Mouse (Mus musculus) gastrocnemius, postnatal 14 days (tissue): ENCODE data around the gene Acsl6. TPM values are rescaled to one million over a fixed set of nuclear protein-coding genes. Genes with fewer than 3 reads are reported as not detected.
"Not testable (repeated sequence)": the region's sequence is repeated elsewhere in the genome, so short reads cannot be mapped to it uniquely, and the experiment has no call there.

ENCODE experiments used
- DNase-seq: peaks from one replicate; pipeline ENCODE4 v3.0.0; 2021; ENCODE audit warnings: mixed read lengths
- intact Hi-C: fragments of 180-260 bp; cut with DNase I; formaldehyde crosslinking; loops from one replicate; pipeline ENCODE4 v1.15.1; 2025; ENCODE audit warnings: low total_unique reads
- long read RNA-seq, 2 experiments: library from polyadenylated mRNA; stranded (forward); transcript quantifications; one replicate each; pipeline ENCODE4 v2.0.0; 2021
- total RNA-seq, 2 experiments: library from RNA; stranded (reverse); gene quantifications; 2 replicates each; pipeline ENCODE4 v1.2.3; 2021

Acsl6 gene
- 10 to 100 TPM; 17.5 to 22.5 TPM for total RNA-seq
- long read RNA-seq, experiment 1, full-length matches to known transcripts: 13 of 24 reads
- long read RNA-seq, experiment 1, partial matches to known transcripts: 5 of 24 reads
- long read RNA-seq, experiment 1, other reads (novel, unspliced or antisense): 6 of 24 reads
- long read RNA-seq, experiment 2, full-length matches to known transcripts: 23 of 28 reads
- long read RNA-seq, experiment 2, partial matches to known transcripts: 3 of 28 reads
- long read RNA-seq, experiment 2, other reads (novel, unspliced or antisense): 2 of 28 reads

DNA sequence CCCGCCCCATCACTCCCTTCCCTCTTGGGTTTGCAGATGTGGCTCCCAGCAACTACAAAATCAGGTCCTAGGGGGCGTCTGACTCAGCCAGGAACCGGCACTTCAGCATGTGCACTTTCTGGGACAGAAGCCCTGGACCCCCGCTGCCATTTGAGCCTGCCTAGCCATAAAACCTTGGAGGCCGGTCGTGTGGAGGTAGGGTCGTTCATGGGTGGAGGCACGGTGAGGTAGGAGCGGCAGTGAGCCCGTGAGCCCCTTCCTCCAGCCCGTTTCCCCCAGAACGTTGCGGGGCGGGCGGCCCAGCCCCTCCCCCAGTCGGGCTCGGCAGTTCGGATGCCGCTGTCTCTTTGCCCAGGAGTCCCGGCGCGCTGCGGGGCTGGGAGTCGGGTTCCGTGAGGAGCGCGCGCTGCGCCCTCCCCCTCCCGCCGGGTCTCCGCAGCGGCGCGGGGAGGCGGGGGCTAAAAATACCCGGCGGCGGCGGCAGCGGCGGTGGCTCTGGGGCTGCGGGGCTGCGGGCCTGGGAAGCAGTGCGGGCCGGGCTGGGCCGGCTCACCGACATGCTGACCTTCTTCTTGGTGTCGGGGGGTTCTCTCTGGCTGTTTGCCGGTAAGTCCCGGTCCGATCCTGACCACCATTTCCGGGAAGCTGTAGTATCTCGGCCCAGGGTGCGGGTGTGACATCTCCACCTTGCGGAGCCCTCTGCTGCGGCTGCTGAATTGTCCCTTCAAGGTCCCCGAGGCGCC is at the start of gene Acsl6:
Gene Acsl6 (plus strand): TSS at position 71 of the 743 bp plus-strand sequence.
- peak; percentile 34 for DNase-seq
- intact Hi-C loops: loop anchor here (10.0 kb wide), 1 partner anchor 121 kb away; no protein-coding TSS in a partner anchor

GRCm38 (mm10) chr11:54254114-54254513 is 49.5 kb upstream of the Acsl6 start:
- intact Hi-C loops: loop anchor here (2.0 to 10.0 kb wide), 2 partner anchors 159 to 251 kb away; no protein-coding TSS in a partner anchor

GRCm38 (mm10) chr11:54256624-54257376 is 46.8 kb upstream of the Acsl6 start:
- intact Hi-C loops: loop anchor here (2.0 to 10.0 kb wide), 2 partner anchors 114 to 162 kb away; no protein-coding TSS in a partner anchor
- DNase-seq: peak; percentile 80

More at GRCm38 (mm10) chr11:54254114-54254513, 49.5 kb upstream of the Acsl6 start:
- DNase-seq: no peak

GRCm38 (mm10) chr11:54263405-54264031 is 40.1 kb upstream of the Acsl6 start:
- intact Hi-C loops: no loop called here
- no peak for DNase-seq

- intact Hi-C loops: no loop called here
- peak; percentile 28 for DNase-seq
Observed at GRCm38 (mm10) chr11:54264542-54264941, 39.1 kb upstream of the Acsl6 start.

DNA sequence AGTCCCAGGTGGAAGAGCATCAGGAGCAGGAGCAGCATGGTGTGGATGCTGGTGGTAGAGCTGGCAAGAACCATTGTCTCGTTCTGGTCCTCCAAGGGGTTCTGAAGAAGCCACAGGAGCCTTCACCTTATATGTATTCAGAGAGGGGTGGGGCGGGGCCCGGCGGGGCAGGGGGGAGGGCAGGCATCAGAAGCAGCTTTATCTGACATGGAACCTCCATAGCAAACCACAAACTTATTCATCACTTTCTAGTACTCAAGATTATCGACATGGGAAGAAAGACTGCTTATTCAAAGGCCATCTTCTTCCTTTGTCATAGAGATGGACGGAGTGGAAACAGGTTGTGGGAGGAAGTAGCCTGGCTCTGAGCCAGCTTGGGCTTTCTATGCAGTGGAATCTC is 36.4 kb upstream of the Acsl6 start, which contains the start of gene Il3:
Gene Il3 (minus strand): TSS at position 101 of the 400 bp plus-strand sequence.
- DNase-seq: no peak
- intact Hi-C loops: no loop called here

- intact Hi-C loops: no loop called here
- no peak for DNase-seq
Observed at GRCm38 (mm10) chr11:54269191-54269896, 34.3 kb upstream of the Acsl6 start.

DNA sequence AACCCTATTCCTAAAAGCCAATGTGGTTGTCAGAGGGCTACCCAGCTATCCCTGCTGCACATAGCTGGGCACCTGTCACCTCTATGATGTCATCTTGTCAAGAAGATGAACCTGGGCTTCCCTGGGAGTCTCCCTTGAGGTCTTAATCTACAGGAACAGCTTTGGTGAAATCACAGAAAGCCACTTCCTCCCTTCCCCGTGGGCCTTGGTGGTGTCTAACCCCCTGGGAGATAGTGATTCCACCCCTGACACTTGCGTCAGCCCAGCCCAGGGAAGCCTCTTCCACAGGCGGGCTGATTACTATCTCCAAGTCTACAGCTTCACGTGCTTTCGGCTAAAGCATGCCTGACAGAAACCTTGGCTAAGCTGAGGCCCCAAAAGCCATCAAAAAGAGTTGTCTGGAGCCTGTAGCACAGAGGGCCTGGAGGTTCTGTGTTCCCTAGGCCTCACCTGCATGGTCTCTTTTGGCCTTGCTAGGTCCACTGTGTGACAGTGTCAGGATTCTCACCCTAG is 32.1 kb upstream of the Acsl6 start:
- intact Hi-C loops: no loop called here
- DNase-seq: no peak

GRCm38 (mm10) chr11:54287821-54288453 is 15.7 kb upstream of the Acsl6 start:
- intact Hi-C loops: no loop called here
- no peak for DNase-seq

DNA sequence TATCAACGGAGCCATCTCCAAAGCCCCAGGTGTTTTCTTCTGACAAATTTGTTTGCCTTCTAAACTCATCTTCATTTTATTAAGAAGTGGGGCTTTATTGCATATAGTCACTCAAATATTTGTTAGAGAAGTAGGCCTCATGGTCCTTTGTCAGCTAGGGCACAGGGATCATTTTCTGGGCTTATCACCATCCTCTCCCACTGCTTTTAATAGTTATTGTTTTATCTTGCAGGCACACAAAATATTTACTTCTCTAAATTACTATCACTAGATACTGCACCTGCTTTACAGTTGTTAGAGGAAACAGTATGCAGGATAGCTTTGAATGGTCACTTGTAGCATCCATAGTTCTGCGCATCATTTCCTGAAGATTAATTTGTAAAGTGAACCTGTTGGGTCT is 11.4 kb upstream of the Acsl6 start:
- intact Hi-C loops: no loop called here
- DNase-seq: no peak

DNA sequence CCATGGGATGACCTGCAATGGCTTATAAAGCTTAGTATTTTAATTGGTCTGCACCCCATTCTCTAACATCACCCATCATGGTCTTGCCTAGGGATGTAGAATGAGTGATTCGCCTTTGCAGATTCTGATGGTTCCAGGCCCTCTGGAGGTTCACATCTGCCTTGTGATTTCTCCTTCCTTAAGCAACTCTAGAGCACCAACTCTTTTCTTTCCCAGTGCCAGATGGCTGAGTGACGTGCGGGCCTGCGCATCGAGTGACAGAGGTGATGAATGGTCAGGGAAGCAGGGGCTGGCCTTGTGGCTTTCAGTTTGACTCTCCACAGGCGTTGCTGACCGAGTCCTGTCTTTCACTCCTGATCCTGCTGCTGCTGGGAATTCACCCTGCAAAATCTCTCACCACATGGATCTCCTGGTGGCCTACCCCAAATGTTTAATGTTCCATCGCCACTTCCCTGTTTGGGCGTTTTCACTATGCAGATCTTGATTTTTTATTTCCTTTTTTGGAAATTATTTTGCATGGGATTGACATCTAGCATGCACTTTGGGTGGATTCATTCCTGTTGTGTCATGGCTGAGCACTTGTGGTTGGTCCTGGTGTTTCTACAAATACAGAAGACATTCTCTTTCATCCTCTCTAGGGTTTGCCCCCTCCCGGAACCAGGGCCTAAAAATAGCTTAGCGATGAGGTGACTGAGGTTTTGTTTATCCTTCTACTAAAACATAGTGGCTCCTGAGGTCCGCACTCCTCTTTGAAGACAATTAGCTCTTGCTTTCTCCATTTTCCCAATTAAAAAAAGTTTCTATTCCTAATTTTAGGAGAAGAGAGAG is 9.4 kb upstream of the Acsl6 start:
- intact Hi-C loops: no loop called here

GRCm38 (mm10) chr11:54295971-54296370 is 7.6 kb upstream of the Acsl6 start:
- DNase-seq: no peak
- intact Hi-C loops: no loop called here

More for the DNA sequence above, 9.4 kb upstream of the Acsl6 start:
- no peak for DNase-seq

- DNase-seq: no peak
- intact Hi-C loops: no loop called here
Observed at GRCm38 (mm10) chr11:54296734-54297133, 6.9 kb upstream of the Acsl6 start.

DNA sequence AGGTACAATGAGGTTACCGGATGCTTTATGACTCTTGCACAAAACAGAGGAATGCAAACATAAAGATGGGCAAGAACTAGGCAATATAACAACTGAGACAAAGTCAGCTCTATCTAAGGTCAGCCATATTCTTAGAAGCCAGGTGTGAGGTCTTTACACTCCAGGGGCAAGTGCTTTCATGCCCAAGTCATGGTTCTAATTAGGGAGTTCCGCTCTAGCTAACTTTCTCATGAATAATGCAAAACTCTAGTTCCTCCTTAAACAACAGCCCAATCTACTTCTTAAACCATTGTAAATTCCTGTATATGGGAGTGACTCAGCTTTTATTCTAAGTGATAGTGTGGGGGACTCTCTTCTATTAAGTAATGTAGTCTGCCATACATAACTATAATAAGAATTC is 6.1 kb upstream of the Acsl6 start:
- not testable (repeated sequence) for DNase-seq

DNA sequence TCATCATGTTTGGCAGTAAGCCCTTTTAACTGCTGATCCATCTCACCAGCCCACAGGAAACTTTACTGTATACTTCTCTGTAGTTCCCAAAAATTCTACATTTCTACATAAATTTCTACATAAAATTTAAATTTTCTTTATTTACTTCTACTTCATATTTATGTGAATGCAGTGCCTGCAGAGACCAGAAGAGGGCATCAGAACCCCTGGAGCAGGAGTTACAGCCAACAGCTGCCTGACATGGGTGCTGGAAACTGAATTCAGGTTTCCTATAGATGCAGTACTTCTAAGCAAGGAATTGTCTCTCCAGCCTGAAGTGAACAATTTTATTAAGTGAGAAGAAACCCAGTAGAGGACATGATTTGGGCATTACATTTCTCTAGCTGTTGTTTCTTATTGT is 4.8 kb upstream of the Acsl6 start:
- no peak for DNase-seq
- intact Hi-C loops: no loop called here

More for the DNA sequence above, 6.1 kb upstream of the Acsl6 start:
- intact Hi-C loops: not testable (repeated sequence)

DNA sequence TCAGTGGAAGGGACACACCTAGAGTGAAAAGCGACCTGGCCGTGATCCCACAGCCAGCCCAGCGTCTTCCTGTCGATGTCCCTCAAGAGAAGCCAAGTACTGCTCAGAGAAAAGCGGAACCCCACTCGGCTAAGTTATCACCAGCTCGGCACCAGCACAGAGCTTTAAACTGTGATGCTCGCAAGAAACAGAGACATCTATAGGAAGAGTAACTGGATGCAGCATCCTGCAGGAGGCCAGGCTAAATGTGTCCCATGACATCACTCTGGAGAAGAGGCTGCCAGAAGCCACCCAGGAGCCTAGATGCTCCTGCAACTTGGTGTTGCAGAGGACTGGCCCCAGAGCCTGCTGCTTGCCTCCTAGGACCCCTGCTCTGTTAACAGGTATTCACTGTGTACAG is 1.6 kb upstream of the Acsl6 start:
- no peak for DNase-seq

GRCm38 (mm10) chr11:54302606-54303005 is 992 bp upstream of the Acsl6 start:
- no peak for DNase-seq
- intact Hi-C loops: loop anchor here (10.0 kb wide), 1 partner anchor 122 kb away; no protein-coding TSS in a partner anchor

More for the DNA sequence above, 1.6 kb upstream of the Acsl6 start:
- intact Hi-C loops: loop anchor here (10.0 kb wide), 1 partner anchor 123 kb away; no protein-coding TSS in a partner anchor
